Mouse (Mus musculus): Measurements from ENCODE around the gene Mtss1l. TPM values are rescaled to one million over a fixed set of nuclear protein-coding genes. Genes with fewer than 3 reads are reported as not detected.

The Mtss1l gene
- total RNA-seq, 2 experiments from 2014 or later = 44.3 to 47.6 TPM

Other genes starting within 250 kb of the Mtss1l start
- gene Vac14, start 102.9 kb upstream of the Mtss1l start, total RNA-seq (2021) = 10 to 100 TPM; 12.5 to 15.4 TPM
- 10 to 100 TPM; 15.6 to 20.0 TPM for gene Il34, start 84.4 kb downstream of the Mtss1l start, total RNA-seq (2021)
- 10 to 100 TPM; 38.9 to 44.1 TPM for gene Cog4, start 125.1 kb downstream of the Mtss1l start, total RNA-seq (2021)
- gene Sf3b3, start 125.3 kb downstream of the Mtss1l start, total RNA-seq (2021) = 10 to 100 TPM; 24.2 to 29.3 TPM
- gene Fuk, start 181.0 kb downstream of the Mtss1l start, total RNA-seq (2021) = 1 to 10 TPM; 3.3 to 4.1 TPM
- gene St3gal2, start 198.4 kb downstream of the Mtss1l start, total RNA-seq (2021) = 10 to 100 TPM; 32.0 to 35.6 TPM